Mouse (Mus musculus) kidney, embryonic 16.5 days (tissue): ENCODE results near the gene Abhd5. TPM values are rescaled to one million over a fixed set of nuclear protein-coding genes. Genes with fewer than 3 reads are reported as not detected.

Experiments
- ATAC-seq: fragments of 200-750 bp; cut with Nextera tagmentation; 2 replicates; pipeline ENCODE4 v1.8.0; 2017; ENCODE audit warnings: moderate TSS enrichment; ENCODE audit not compliant: low FRiP score, low TSS enrichment
- H3K27ac ChIP-seq: fragments of 300-500 bp; sonication (generic); 2 replicates; pipeline ENCODE4 v1.5.1; 2014; ENCODE audit warnings: low read length
- H3K27me3 ChIP-seq: fragments of 300-500 bp; sonication (generic); 2 replicates; pipeline ENCODE4 v1.6.1; 2014; ENCODE audit warnings: low read length, control low read depth, mixed read lengths; ENCODE audit not compliant: insufficient read depth
- H3K36me3 ChIP-seq: fragments of 300-500 bp; sonication (generic); 2 replicates; pipeline ENCODE4 v1.6.1; 2014; ENCODE audit warnings: low read length, control low read depth, mixed read lengths; ENCODE audit not compliant: insufficient read depth
- H3K4me1 ChIP-seq: fragments of 300-500 bp; sonication (generic); 2 replicates; pipeline ENCODE4 v1.6.1; 2014; ENCODE audit warnings: low read length, control low read depth, mixed read lengths; ENCODE audit not compliant: insufficient read depth
- H3K4me2 ChIP-seq: fragments of 300-500 bp; sonication (generic); replicated peaks from 2 replicates; pipeline ENCODE4 v1.6.1; 2014; ENCODE audit warnings: low read depth, low read length
- H3K4me3 ChIP-seq: fragments of 300-500 bp; sonication (generic); 2 replicates; pipeline ENCODE4 v1.5.1; 2014; ENCODE audit warnings: mild to moderate bottlenecking, low read length
- H3K9ac ChIP-seq: fragments of 300-500 bp; sonication (generic); replicated peaks from 2 replicates; pipeline ENCODE4 v1.6.1; 2014; ENCODE audit warnings: low read length
- H3K9me3 ChIP-seq: fragments of 300-500 bp; sonication (generic); 2 replicates; pipeline ENCODE4 v1.6.1; 2016; ENCODE audit warnings: low read length, control low read depth
- WGBS: fragments of 180-500 bp; shearing (Covaris S2); extraction: QIAGEN DNeasy Blood & Tissue Kit; methylation state at CpG from one replicate; pipeline ENCODE4 v1.1.7; 2014; 5-methylcytosine and 5-hydroxymethylcytosine counted together
- polyA plus RNA-seq: library from polyadenylated mRNA; unstranded; fragments of >200 nt; fragmentation: Nextera tagmentation; extraction: Ambion mirVana; gene quantifications from 2 replicates; pipeline ENCODE4 v1.2.1, GENCODE M21; 2015

Gene Abhd5
- polyA plus RNA-seq, 1 experiment from 2014 or later = 23.6 TPM

DNA sequence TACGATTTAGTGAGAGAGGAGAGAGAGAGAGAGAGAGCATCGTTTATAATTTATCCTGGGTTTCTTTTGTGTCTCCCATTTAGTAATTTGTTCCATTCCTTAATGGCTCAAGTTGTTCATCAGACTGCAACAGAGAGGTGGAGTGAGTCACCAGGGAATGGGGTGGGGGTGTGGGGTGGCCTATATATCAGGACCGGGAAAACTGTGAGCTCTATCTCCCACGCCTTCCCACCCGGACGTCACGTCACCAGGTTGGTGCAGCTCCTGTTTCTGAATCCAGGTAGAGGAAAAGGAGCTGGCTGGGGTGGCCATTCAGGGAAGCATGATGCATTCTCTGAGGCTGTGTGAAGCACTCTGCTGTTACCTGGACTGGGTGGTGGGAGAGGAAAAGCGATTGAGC lies 70.5 kb downstream of the Abhd5 start:
- no peak overlapping the region for H3K9ac ChIP-seq
- no peaks in the 10 kb centered on the region for H3K36me3 ChIP-seq
- no peaks in the 10 kb centered on the region for H3K9me3 ChIP-seq
- no peaks in the 10 kb centered on the region for H3K4me1 ChIP-seq
- 83% methylated on average over 8 of the region's 8 CpGs for WGBS
- H3K4me3 ChIP-seq = no peak overlapping the region
- no peaks in the 10 kb centered on the region for H3K27me3 ChIP-seq
- ATAC-seq = no peak
- no peak overlapping the region for H3K4me2 ChIP-seq
- no peak overlapping the region for H3K27ac ChIP-seq

- no peak overlapping the region for H3K27ac ChIP-seq
- H3K9ac ChIP-seq = no peak overlapping the region
- ATAC-seq = no peak
- H3K27me3 ChIP-seq = no peaks in the 10 kb centered on the region
- 88% methylated on average over 14 of the region's 14 CpGs for WGBS
- H3K9me3 ChIP-seq = no peaks in the 10 kb centered on the region
- H3K4me2 ChIP-seq = no peak overlapping the region
- no peaks in the 10 kb centered on the region for H3K36me3 ChIP-seq
- no peak overlapping the region for H3K4me3 ChIP-seq
- H3K4me1 ChIP-seq = no peaks in the 10 kb centered on the region
Measured at GRCm38 (mm10) chr9:122422706-122423105, 71.3 kb downstream of the Abhd5 start.

DNA sequence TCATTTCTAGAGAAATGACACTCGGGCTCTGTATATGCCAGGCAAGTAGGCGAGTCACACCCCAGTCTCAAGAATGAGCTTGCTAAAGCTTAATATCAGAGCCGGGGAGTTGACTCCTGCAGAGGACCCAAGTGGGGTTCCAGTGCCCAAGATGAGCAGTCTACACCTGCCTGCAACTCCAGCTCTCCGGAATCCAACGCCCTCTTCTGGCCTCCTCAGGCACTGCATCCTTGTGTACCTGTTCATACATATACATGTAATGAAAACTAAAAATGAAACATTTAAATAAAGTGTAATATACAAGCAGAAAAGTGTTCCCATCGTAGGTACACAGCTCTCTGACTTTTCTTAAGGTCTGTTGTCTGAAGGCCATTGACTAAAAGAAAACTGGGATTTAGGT lies 71.7 kb downstream of the Abhd5 start:
- ATAC-seq = no peak
- WGBS = 61% methylated on average over 6 of the region's 6 CpGs
- Histone ChIP-seq H3K4me2 (no peak overlapping the region), H3K27me3 (no peaks in the 10 kb centered on the region), H3K36me3 (no peaks in the 10 kb centered on the region), H3K9me3 (no peaks in the 10 kb centered on the region), H3K4me1 (no peaks in the 10 kb centered on the region), H3K9ac (no peak overlapping the region), H3K27ac (no peak overlapping the region), H3K4me3 (no peak overlapping the region)

DNA sequence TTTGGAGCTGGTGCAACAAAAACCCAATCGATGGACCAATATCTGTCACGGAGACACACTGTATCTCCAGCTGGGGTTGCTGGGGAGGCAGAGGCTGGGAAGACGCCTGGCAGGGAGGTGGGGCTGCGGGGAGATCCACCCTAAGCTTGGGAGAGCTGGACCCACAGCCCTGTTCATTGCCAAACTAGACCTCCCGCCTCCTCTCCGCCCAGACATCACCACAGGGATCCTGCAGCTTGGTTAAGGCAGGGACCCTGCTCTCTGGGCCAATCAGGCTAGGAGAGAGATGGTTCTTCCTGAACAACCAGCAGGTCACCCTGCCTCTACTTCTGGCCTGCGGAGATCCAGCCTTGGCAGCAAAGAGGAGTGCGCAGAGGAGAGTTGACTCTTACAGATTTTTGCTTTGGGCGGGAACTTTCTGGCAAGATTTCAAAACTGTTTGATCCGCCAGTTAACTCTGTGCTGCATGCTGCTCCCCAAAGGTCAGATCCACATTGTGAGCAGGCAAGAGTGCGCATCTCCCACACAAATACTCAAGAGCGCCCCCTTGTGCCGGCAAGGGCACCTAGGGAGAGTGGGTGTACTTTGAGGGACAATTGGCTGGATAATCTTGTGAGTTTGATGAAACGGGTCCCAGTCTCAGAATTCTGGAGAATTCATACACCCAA lies 73.7 kb downstream of the Abhd5 start:
- Histone ChIP-seq H3K36me3 (no peaks in the 10 kb centered on the region), H3K9ac (no peak overlapping the region), H3K4me1 (no peaks in the 10 kb centered on the region), H3K4me3 (no peak overlapping the region), H3K27me3 (no peaks in the 10 kb centered on the region), H3K4me2 (no peak overlapping the region), H3K27ac (no peak overlapping the region), H3K9me3 (no peaks in the 10 kb centered on the region)
- ATAC-seq = no peak
- WGBS = 43% methylated on average over 14 of the region's 14 CpGs

DNA sequence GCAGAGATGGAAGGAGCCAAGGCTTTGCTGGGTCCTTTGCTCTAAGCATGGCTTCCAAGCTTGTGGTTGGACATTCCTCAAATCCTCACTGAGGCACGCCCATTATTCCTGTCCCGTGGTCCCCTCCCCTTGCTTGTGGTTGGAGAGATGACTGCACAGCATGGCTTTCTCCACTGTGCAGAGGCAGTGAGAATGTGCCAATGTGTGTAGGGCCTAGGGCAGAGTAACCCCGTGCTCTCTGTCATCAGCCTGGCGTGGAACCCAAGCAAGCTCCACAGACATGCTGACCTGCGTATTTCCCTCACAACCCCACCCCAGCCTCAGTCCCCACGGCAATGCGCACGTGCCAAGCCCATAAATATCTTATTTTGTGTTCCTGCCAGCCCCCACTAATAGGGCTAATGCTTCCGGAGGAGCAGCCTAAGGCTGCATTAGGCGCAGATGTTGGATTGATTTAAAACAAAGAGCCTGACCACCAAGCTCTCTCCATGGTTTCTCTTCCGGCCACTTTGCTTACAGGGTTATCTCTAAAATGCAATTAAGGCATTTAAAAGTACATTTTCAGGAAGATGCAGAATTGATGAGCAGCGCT lies 77.7 kb downstream of the Abhd5 start:
- Histone ChIP-seq H3K9ac (no peak overlapping the region), H3K4me3 (no peak overlapping the region), H3K27ac (no peak overlapping the region), H3K27me3 (no peaks in the 10 kb centered on the region), H3K36me3 (no peaks in the 10 kb centered on the region), H3K9me3 (no peaks in the 10 kb centered on the region), H3K4me2 (no peak overlapping the region), H3K4me1 (no peaks in the 10 kb centered on the region)
- 65% methylated on average over 12 of the region's 12 CpGs for WGBS
- ATAC-seq = no peak

- no peak for ATAC-seq
- Histone ChIP-seq H3K4me2 (no peak overlapping the region), H3K9ac (no peak overlapping the region), H3K4me3 (no peak overlapping the region), H3K36me3 (no peaks in the 10 kb centered on the region), H3K27ac (no peak overlapping the region), H3K4me1 (no peaks in the 10 kb centered on the region), H3K9me3 (no peaks in the 10 kb centered on the region), H3K27me3 (no peaks in the 10 kb centered on the region)
- WGBS = 73% methylated on average over 1 of the region's 1 CpGs
Measured at GRCm38 (mm10) chr9:122429685-122430084, 78.3 kb downstream of the Abhd5 start.

Other genes with a start within 250 kb of the Abhd5 start
- gene Snrk, start 234.3 kb upstream of the Abhd5 start, polyA plus RNA-seq = 63.3 and 65.1 TPM in 2 replicates
- gene Ano10, start 57.2 kb upstream of the Abhd5 start, polyA plus RNA-seq = 39.2 and 39.6 TPM in 2 replicates